Mouse (Mus musculus) midbrain, embryonic 12.5 days (tissue): ENCODE results near the gene Mtcl1. TPM values are rescaled to one million over a fixed set of nuclear protein-coding genes. Genes with fewer than 3 reads are reported as not detected.

Source experiments
- ATAC-seq: fragments of 200-750 bp; cut with Nextera tagmentation; 2 replicates; pipeline ENCODE4 v1.8.0; 2017; ENCODE audit warnings: low read depth, moderate TSS enrichment, moderate library complexity; ENCODE audit not compliant: low FRiP score
- H3K27ac ChIP-seq: fragments of 300-500 bp; sonication (generic); replicated peaks from 2 replicates; pipeline ENCODE4 v1.5.1; 2016; ENCODE audit warnings: mild to moderate bottlenecking
- H3K27me3 ChIP-seq: fragments of 300-500 bp; sonication (generic); 2 replicates; pipeline ENCODE4 v1.6.1; 2016; ENCODE audit warnings: mild to moderate bottlenecking
- H3K36me3 ChIP-seq: fragments of 300-500 bp; sonication (generic); 2 replicates; pipeline ENCODE4 v1.6.1; 2016
- H3K4me1 ChIP-seq: fragments of 300-500 bp; sonication (generic); 2 replicates; pipeline ENCODE4 v1.6.1; 2016
- H3K4me2 ChIP-seq: fragments of 300-500 bp; sonication (generic); replicated peaks from 2 replicates; pipeline ENCODE4 v1.6.1; 2016; ENCODE audit warnings: mild to moderate bottlenecking, moderate library complexity
- H3K4me3 ChIP-seq: fragments of 300-500 bp; sonication (generic); 2 replicates; pipeline ENCODE4 v1.5.1; 2016; ENCODE audit warnings: mild to moderate bottlenecking
- H3K9ac ChIP-seq: fragments of 300-500 bp; sonication (generic); replicated peaks from 2 replicates; pipeline ENCODE4 v1.6.1; 2016; ENCODE audit warnings: mild to moderate bottlenecking, moderate library complexity
- H3K9me3 ChIP-seq: fragments of 300-500 bp; sonication (generic); 2 replicates; pipeline ENCODE4 v1.6.1; 2016; ENCODE audit warnings: mild to moderate bottlenecking
- WGBS: fragments of 180-500 bp; shearing (Covaris S2); methylation state at CpG from one replicate; pipeline ENCODE4 v1.1.7; 2016; 5-methylcytosine and 5-hydroxymethylcytosine counted together
- polyA plus RNA-seq: library from polyadenylated mRNA; unstranded; fragments of >200 nt; fragmentation: Nextera tagmentation; extraction: Ambion mirVana; gene quantifications from 2 replicates; pipeline ENCODE4 v1.2.1, GENCODE M21; 2016

Gene Mtcl1
- polyA plus RNA-seq, 1 experiment from 2014 or later, result 72.5 TPM

DNA sequence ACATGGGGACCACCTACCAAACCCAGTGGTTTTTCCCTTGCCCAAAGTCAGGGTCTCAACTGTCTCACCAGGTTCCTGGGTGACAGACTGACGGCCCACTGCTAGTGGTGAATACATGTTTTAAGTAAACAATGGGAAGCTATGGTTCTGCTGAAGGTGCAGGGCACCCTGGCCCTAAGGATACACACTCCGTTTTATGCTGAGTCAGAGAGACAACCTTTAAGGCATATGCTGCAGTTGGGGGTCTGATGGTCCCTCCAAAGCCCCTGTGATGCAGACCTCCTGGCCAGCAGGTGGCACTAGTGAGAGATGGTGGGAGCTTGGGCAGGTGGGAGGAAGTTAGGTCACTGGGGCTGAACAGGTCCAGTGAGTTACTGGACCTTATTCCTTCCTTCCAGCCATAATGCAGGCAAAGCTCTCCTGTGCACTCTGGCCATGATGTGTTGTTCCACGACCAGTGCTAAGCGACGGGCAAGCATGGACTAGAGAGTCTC lies 123.0 kb downstream of the Mtcl1 start:
- no peaks in the 10 kb centered on the region for H3K9me3 ChIP-seq
- no peak overlapping the region for H3K4me3 ChIP-seq
- no peak overlapping the region for H3K4me2 ChIP-seq
- 89% methylated on average over 5 of the region's 5 CpGs for WGBS
- no peaks in the 10 kb centered on the region for H3K36me3 ChIP-seq
- ATAC-seq, result no peak
- peaks cover 9% of the 10 kb centered on the region; the same call in 1 of the 2 replicates for H3K4me1 ChIP-seq
- no peaks in the 10 kb centered on the region for H3K27me3 ChIP-seq
- H3K9ac ChIP-seq, result no peak overlapping the region
- no peak overlapping the region for H3K27ac ChIP-seq

DNA sequence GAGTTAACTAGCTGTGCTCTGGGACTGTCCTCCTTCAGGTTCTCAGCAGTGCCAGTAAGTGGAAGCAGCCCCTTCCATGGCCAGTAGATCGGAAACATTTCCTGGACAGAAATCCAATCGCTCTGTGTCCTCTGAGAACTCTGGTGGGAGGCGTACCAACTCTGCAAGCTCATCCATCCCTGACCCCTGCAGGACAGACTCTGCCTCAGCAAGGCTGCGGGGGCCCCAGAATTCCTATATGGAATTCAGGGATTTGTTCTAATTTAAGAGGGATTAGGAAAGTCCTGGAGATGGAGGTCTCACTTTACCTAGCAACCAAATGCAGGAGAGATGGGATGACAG lies 123.4 kb downstream of the Mtcl1 start:
- Histone ChIP-seq H3K27me3 (no peaks in the 10 kb centered on the region), H3K4me1 (peaks cover 9% of the 10 kb centered on the region; the same call in 1 of the 2 replicates), H3K36me3 (no peaks in the 10 kb centered on the region), H3K4me2 (0 out of 2 replicates have a peak overlapping the region, but pooled peaks have one; percentile 38), H3K9me3 (no peaks in the 10 kb centered on the region), H3K4me3 (no peak overlapping the region), H3K9ac (no peak overlapping the region), H3K27ac (no peak overlapping the region; the same call in 1 of the 2 replicates)
- ATAC-seq, result 0 out of 2 replicates have a peak, but pooled peaks have one; percentile 7
- WGBS, result 66% methylated on average over 4 of the region's 4 CpGs

GRCm38 (mm10) chr17:66325440-66326203 lies 123.9 kb downstream of the Mtcl1 start:
- 33% methylated on average over 14 of the region's 14 CpGs for WGBS
- Histone ChIP-seq H3K36me3 (no peaks in the 10 kb centered on the region), H3K4me1 (peaks cover 9% of the 10 kb centered on the region; the same call in 1 of the 2 replicates), H3K9ac (0 out of 2 replicates have a peak overlapping the region, but pooled peaks have one; percentile 31), H3K27ac (peak overlapping the region; percentile 65), H3K27me3 (no peaks in the 10 kb centered on the region), H3K9me3 (no peaks in the 10 kb centered on the region), H3K4me2 (peak overlapping the region; percentile 38; the same call in 1 of the 2 replicates), H3K4me3 (peak overlapping the region; percentile 21; the same call in 1 of the 2 replicates)
- peak; percentile 88 for ATAC-seq

GRCm38 (mm10) chr17:66324836-66325235 lies 124.7 kb downstream of the Mtcl1 start:
- Histone ChIP-seq H3K27ac (0 out of 2 replicates have a peak overlapping the region, but pooled peaks have one; percentile 17), H3K27me3 (no peaks in the 10 kb centered on the region), H3K9me3 (no peaks in the 10 kb centered on the region), H3K36me3 (no peaks in the 10 kb centered on the region), H3K4me1 (peaks cover 9% of the 10 kb centered on the region; the same call in 1 of the 2 replicates), H3K4me3 (no peak overlapping the region), H3K4me2 (no peak overlapping the region), H3K9ac (no peak overlapping the region)
- WGBS, result 81% methylated on average over 3 of the region's 3 CpGs
- ATAC-seq, result no peak; the same call in 1 of the 2 replicates

DNA sequence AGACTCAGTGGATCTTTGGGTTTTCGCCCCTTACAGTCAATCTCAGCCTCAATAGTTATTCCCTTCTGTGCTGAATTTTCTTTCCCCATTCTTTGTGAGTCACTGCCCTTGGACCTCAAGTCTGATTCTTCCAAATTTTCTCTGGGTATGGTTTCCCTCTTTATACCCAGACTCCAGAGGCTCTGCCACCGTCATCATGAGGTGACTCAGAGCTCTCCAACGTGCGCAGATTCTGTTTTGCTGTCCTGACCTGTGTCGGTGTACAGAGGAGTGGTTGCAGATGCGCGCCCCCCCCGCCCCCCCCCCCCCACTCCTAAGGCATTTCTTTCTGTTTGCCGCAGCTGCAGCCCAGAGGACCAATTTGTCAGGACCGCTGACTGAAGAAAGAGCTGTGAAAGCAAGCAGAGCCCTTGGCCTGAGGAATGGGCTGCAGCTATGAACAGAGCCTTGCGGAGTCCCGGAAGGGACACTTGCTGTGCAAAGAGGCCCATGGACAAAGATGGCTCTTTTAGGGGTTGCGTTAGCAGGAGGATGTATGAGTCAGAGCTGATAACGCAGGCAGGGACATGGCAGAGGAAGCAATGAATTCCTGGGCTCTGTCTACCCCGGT lies 126.8 kb downstream of the Mtcl1 start:
- Histone ChIP-seq H3K27ac (no peak overlapping the region), H3K4me2 (no peak overlapping the region), H3K9ac (no peak overlapping the region), H3K9me3 (no peaks in the 10 kb centered on the region), H3K36me3 (no peaks in the 10 kb centered on the region), H3K4me1 (peaks cover 9% of the 10 kb centered on the region; the same call in 1 of the 2 replicates), H3K27me3 (no peaks in the 10 kb centered on the region), H3K4me3 (no peak overlapping the region)
- ATAC-seq, result no peak
- 80% methylated on average over 15 of the region's 15 CpGs for WGBS

- WGBS, result 92% methylated on average over 14 of the region's 14 CpGs
- Histone ChIP-seq H3K36me3 (no peaks in the 10 kb centered on the region), H3K27me3 (no peaks in the 10 kb centered on the region), H3K4me1 (peaks cover 9% of the 10 kb centered on the region; the same call in 1 of the 2 replicates), H3K27ac (no peak overlapping the region), H3K4me2 (no peak overlapping the region), H3K9ac (no peak overlapping the region), H3K9me3 (no peaks in the 10 kb centered on the region), H3K4me3 (no peak overlapping the region)
- ATAC-seq, result no peak
Observed at GRCm38 (mm10) chr17:66321933-66322332, 127.6 kb downstream of the Mtcl1 start.

DNA sequence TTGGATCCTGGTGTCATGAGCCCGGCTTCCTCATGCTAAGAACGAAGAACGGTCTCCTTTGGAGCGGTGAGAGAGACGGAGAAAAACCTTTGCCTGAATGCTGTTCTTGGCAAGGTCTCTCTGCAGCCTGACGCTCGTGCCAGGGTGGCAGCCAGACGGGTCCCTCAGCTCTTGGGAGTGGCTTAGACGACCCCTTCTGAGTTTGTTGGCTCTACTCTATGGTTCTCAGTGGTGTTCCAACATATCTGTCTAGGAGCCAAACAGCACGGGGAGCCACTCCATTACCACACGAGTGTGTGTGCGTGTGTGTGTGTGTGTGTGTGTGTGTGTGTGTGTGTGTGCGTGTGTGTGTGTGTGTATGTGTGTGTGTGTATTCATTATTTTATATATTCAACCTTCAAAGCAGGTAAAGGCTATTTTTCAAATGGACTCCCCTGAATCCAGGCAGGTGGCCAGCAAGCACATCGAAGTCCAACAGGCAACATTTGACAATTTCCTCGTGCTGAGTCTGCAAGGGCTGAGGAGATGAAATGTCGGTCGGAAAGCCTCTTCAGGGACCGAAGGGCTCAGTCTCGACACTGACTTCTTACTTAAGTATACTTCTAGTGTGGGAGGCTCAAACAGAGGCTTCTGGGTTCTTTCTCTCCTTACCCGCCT lies 128.7 kb downstream of the Mtcl1 start:
- no peak overlapping the region for H3K4me3 ChIP-seq
- H3K36me3 ChIP-seq, result no peaks in the 10 kb centered on the region
- H3K27ac ChIP-seq, result no peak overlapping the region
- 89% methylated on average over 20 of the region's 20 CpGs for WGBS
- ATAC-seq, result no peak
- H3K27me3 ChIP-seq, result no peaks in the 10 kb centered on the region
- H3K9ac ChIP-seq, result no peak overlapping the region
- H3K9me3 ChIP-seq, result no peaks in the 10 kb centered on the region
- H3K4me1 ChIP-seq, result peaks cover 9% of the 10 kb centered on the region
- H3K4me2 ChIP-seq, result no peak overlapping the region

DNA sequence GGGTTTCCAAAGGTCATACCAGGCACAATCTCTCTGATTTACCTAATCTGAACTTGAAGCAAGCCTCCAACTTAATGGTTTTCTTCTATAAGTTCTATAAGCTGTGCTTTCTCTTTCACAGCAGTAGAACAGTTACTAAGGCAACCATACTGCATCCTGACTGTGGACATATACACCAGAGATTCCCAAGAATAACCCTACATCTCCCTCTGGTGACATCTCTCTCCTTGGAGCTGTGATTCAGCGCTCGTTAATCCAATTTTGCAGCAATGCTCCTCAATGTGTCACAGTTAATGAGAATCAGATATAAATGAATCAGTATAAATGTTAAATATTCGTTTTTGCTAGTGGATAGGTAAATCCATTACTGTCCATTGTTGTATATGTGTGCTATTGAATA lies 131.5 kb downstream of the Mtcl1 start:
- H3K9ac ChIP-seq, result no peak overlapping the region
- H3K27me3 ChIP-seq, result no peaks in the 10 kb centered on the region
- no peak for ATAC-seq
- no peak overlapping the region for H3K27ac ChIP-seq
- peaks cover 18% of the 10 kb centered on the region for H3K4me1 ChIP-seq
- H3K9me3 ChIP-seq, result no peaks in the 10 kb centered on the region
- no peaks in the 10 kb centered on the region for H3K36me3 ChIP-seq
- no peak overlapping the region for H3K4me3 ChIP-seq
- no peak overlapping the region for H3K4me2 ChIP-seq
- WGBS, result 86% methylated on average over 3 of the region's 3 CpGs

GRCm38 (mm10) chr17:66317576-66317975 lies 132.0 kb downstream of the Mtcl1 start:
- whole genome bisulfite sequencing, result 95% methylated on average over 4 of the region's 4 CpGs
- ATAC-seq, result no peak
- Histone ChIP-seq H3K9me3 (no peaks in the 10 kb centered on the region), H3K4me2 (no peak overlapping the region), H3K9ac (no peak overlapping the region), H3K4me3 (no peak overlapping the region), H3K36me3 (no peaks in the 10 kb centered on the region), H3K27me3 (no peaks in the 10 kb centered on the region), H3K27ac (no peak overlapping the region), H3K4me1 (peaks cover 18% of the 10 kb centered on the region)

GRCm38 (mm10) chr17:66317156-66317555 lies 132.4 kb downstream of the Mtcl1 start:
- Histone ChIP-seq H3K36me3 (no peaks in the 10 kb centered on the region), H3K4me2 (no peak overlapping the region), H3K4me3 (no peak overlapping the region), H3K27ac (no peak overlapping the region), H3K9me3 (no peaks in the 10 kb centered on the region), H3K4me1 (peaks cover 18% of the 10 kb centered on the region), H3K27me3 (no peaks in the 10 kb centered on the region), H3K9ac (no peak overlapping the region)
- no peak for ATAC-seq
- WGBS, result 90% methylated on average over 5 of the region's 5 CpGs

GRCm38 (mm10) chr17:66315451-66315850 lies 134.1 kb downstream of the Mtcl1 start:
- H3K36me3 ChIP-seq, result no peaks in the 10 kb centered on the region
- no peaks in the 10 kb centered on the region for H3K27me3 ChIP-seq
- 0 out of 2 replicates have a peak overlapping the region, but pooled peaks have one; percentile 1 for H3K27ac ChIP-seq
- peaks cover 18% of the 10 kb centered on the region for H3K4me1 ChIP-seq
- H3K4me3 ChIP-seq, result no peak overlapping the region
- no peaks in the 10 kb centered on the region for H3K9me3 ChIP-seq
- H3K4me2 ChIP-seq, result peak overlapping the region; percentile 18; the same call in 1 of the 2 replicates
- H3K9ac ChIP-seq, result no peak overlapping the region
- WGBS, result 24% methylated on average over 10 of the region's 10 CpGs
- no peak for ATAC-seq
